Mouse (Mus musculus) liver, embryonic 13.5 days (tissue): ENCODE results near the gene Zbtb45. TPM values are rescaled to one million over a fixed set of nuclear protein-coding genes. Genes with fewer than 3 reads are reported as not detected.

Experiments
- ATAC-seq: fragments of 200-750 bp; cut with Nextera tagmentation; 2 replicates; pipeline ENCODE4 v1.8.0; 2017; ENCODE audit warnings: low read depth, mild to moderate bottlenecking, moderate number of reproducible peaks, moderate library complexity
- DNase-seq: peaks from one replicate; pipeline ENCODE4 v3.0.0; 2022
- H3K27ac ChIP-seq: fragments of 300-500 bp; sonication (generic); 2 replicates; pipeline ENCODE4 v1.5.1; 2015; ENCODE audit warnings: moderate library complexity, mild to moderate bottlenecking, inconsistent platforms
- H3K27me3 ChIP-seq: fragments of 300-500 bp; sonication (generic); 2 replicates; pipeline ENCODE4 v1.6.1; 2015; ENCODE audit warnings: mild to moderate bottlenecking, inconsistent platforms
- H3K36me3 ChIP-seq: fragments of 300-500 bp; sonication (generic); 2 replicates; pipeline ENCODE4 v1.6.1; 2015; ENCODE audit warnings: mild to moderate bottlenecking, inconsistent platforms
- H3K4me1 ChIP-seq: fragments of 300-500 bp; sonication (generic); replicated peaks from 2 replicates; pipeline ENCODE4 v1.6.1; 2015; ENCODE audit warnings: inconsistent platforms
- H3K4me2 ChIP-seq: fragments of 300-500 bp; sonication (generic); 2 replicates; pipeline ENCODE4 v1.6.1; 2015; ENCODE audit warnings: inconsistent platforms, mild to moderate bottlenecking, moderate library complexity
- H3K4me3 ChIP-seq: fragments of 300-500 bp; sonication (generic); replicated peaks from 2 replicates; pipeline ENCODE4 v1.5.1; 2015; ENCODE audit warnings: mild to moderate bottlenecking, inconsistent platforms
- H3K9ac ChIP-seq: fragments of 300-500 bp; sonication (generic); 2 replicates; pipeline ENCODE4 v1.6.1; 2015; ENCODE audit warnings: mild to moderate bottlenecking, inconsistent platforms
- H3K9me3 ChIP-seq: fragments of 300-500 bp; sonication (generic); replicated peaks from 2 replicates; pipeline ENCODE4 v1.6.1; 2016; ENCODE audit warnings: inconsistent platforms
- WGBS: fragments of 180-500 bp; shearing (Covaris S2); methylation state at CpG from one replicate; pipeline ENCODE4 v1.1.7; 2015; ENCODE audit not compliant: insufficient replicate concordance; 5-methylcytosine and 5-hydroxymethylcytosine counted together
- polyA plus RNA-seq: library from polyadenylated mRNA; unstranded; fragments of >200 nt; fragmentation: Nextera tagmentation; extraction: Ambion mirVana; gene quantifications from 2 replicates; pipeline ENCODE4 v1.2.1, GENCODE M21; 2015

Gene Zbtb45
- 14.4 and 17.3 TPM in 2 replicates for polyA plus RNA-seq

DNA sequence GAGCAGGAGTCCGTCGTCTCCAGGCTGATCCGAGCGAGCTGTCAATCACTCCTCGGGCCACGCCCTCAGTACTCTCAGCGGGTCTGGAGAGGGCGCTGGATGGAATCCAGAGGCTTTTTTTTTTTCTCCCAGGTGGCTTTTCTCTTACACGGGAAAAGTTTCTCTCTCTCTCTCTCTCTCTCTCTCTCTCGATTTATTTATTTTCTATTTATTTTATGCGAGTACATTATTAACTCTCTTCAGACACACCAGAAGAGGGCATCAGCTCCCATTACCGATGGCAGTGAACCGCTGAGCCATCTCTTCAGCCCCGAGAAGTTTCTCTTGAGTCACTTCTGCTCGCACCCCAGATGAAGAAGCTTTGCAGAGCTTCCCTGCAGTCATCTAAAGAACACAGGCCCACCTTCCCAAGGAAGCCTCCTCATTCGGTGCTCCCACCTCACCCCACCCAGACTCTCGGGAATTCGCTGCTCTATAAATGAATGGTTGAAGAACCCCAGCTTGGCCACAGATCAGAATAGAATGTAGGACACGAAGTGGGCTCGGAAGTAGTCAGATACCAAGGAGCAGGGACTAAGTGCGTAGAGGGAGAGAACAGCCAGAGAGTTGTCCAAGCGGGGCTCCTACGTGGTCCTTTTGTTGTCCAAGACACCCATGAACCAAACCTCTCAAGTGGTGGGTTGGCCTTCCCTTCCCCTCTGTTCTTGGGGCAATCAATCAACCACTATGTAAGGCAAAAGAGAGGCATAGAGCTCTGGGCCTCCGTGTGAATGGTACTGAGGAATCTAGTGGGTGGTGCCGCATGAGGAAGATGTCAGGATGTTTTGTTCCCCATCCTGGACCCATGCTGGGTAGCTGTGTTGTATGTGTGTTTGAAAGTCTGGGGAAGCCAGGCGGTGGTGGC lies at the start of gene Zbtb45:
Zbtb45 (minus strand) TSS at position 30 of the 904 bp plus-strand sequence.
- DNase-seq: no peak

DNA sequence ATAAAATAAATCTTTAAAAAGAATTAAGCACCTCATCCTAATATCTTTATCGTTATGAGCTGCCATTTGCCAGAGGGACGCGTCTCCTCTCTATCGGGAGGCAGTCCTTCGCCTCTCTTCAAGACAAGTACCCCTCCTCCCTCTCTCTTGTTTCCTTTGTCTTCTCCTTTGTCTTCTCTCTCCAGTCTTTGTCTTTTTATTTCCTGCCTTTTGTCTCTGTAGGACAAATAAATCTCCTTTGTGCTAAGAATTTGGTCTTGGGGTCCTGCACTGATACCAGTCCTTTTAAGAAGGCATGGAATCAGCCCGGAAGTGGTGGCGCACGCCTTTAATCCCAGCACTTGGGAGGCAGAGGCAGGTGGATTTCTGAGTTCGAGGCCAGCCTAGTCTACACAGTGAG lies 49.7 kb upstream of the Zbtb45 start:
- Histone ChIP-seq H3K9me3 (no peaks in the 10 kb centered on the region), H3K27ac (no peak overlapping the region), H3K36me3 (no peaks in the 10 kb centered on the region), H3K4me1 (peaks cover 6% of the 10 kb centered on the region; the same call in 1 of the 2 replicates), H3K9ac (no peak overlapping the region), H3K27me3 (no peaks in the 10 kb centered on the region), H3K4me3 (no peak overlapping the region), H3K4me2 (no peak overlapping the region)
- ATAC-seq (no peak), DNase-seq (no peak)
- whole genome bisulfite sequencing: 82% methylated on average over 9 of the region's 9 CpGs

More for the DNA sequence above, at the start of gene Zbtb45:
- 16% methylated on average over 26 of the region's 26 CpGs for WGBS
- Histone ChIP-seq H3K27me3 (no peaks in the 10 kb centered on the region), H3K4me2 (peak within 1 kb of the TSS; percentile 85), H3K9me3 (no peaks in the 10 kb centered on the region), H3K9ac (peak within 1 kb of the TSS; percentile 83), H3K27ac (peak within 1 kb of the TSS; percentile 91), H3K36me3 (peaks cover 31% of the 10 kb centered on the region), H3K4me3 (peak within 1 kb of the TSS; percentile 69), H3K4me1 (peaks cover 41% of the 10 kb centered on the region)
- peak; percentile 89; the same call in 1 of the 2 replicates for ATAC-seq

DNA sequence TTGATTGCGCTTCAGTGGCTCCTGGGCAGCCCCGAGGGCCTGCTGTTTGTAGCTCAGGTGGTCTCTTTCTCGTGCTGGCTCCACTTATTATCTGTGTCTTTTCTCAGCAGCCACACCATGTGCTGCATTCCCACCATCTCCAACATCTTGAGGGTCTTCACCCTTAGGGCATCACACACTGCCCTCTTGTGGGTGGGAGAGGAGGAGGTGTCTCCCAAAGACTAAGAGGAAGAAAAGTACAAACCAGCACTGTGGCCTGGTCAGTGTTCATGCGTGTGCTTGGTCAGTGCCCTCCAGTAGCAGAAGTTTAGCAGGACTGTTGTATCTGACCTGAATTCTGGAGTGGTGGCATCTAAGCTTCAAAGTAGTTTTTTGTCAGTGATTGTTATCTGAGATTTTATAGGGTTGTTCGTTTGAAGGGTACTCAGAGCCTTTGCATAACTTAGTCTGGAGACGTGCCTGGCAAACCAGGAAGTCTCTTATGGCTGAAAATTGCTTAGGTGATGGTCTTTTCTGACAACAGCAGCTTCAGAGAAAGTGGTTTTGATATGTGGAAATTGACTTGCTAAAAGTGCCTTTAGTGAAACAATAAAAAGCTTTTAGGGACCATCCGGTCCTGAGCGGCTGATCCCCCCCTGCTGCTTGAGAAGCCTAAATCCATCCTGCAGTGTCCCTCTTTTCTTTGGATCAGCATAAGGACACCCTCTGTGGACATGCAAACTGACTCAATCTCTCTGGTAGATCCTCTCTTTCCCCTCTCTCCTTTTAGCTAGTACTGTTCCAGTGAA lies 47.3 kb upstream of the Zbtb45 start:
- Histone ChIP-seq H3K4me3 (no peak overlapping the region), H3K9me3 (no peaks in the 10 kb centered on the region), H3K4me2 (no peak overlapping the region), H3K4me1 (peaks cover 15% of the 10 kb centered on the region), H3K27ac (no peak overlapping the region), H3K9ac (no peak overlapping the region), H3K36me3 (no peaks in the 10 kb centered on the region), H3K27me3 (no peaks in the 10 kb centered on the region)
- no peak for ATAC-seq
- whole genome bisulfite sequencing: 64% methylated on average over 8 of the region's 8 CpGs
- no peak for DNase-seq

DNA sequence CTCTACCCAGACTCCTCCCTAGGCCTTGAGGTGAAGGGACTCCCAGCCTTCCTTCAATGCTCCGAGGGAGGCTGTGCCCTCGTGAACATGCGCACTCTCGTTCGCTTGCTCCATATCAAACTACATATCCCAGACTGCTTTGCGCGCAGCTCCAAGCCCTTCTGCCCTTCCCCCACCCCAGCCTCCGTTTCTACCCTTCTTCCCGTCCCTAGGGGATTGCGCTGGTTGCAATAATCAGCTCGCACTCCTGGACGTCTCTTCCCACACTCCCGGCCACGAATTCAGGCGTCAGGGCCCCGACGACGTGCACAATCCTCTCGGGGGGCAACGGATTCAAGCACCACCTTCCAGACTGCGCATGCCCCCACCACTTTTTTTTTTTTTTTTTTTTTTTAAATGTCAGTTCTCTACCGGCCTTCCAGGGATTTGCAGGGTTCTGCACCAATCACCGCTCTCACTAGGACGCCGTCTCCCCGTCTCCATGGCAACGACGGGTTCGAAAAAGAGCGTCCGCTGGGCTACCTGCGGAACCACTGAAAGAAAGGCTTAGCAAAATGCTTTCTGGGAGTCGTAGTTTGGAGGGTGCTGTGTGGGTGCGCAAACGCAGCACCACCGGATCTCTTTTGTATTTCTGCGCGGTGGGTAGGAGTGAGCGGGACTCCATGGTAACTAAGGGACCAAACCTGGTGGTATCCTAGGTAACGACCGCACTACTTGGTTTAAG lies 44.6 kb upstream of the Zbtb45 start, which contains the start of gene Mzf1:
Mzf1 (minus strand) TSS at position 478 of the 724 bp plus-strand sequence.
- H3K4me2 ChIP-seq: peak within 1 kb of the TSS; percentile 79
- DNase-seq (peak; percentile 82), ATAC-seq (peak; percentile 86)
- peaks cover 15% of the 10 kb centered on the region for H3K4me1 ChIP-seq
- under 1% methylated on average over 41 of the region's 41 CpGs for WGBS
- H3K27ac ChIP-seq: peak within 1 kb of the TSS; percentile 50
- no peaks in the 10 kb centered on the region for H3K27me3 ChIP-seq
- H3K9ac ChIP-seq: peak within 1 kb of the TSS; percentile 69
- no peaks in the 10 kb centered on the region for H3K36me3 ChIP-seq
- H3K4me3 ChIP-seq: peak within 1 kb of the TSS; percentile 67
- H3K9me3 ChIP-seq: no peaks in the 10 kb centered on the region

DNA sequence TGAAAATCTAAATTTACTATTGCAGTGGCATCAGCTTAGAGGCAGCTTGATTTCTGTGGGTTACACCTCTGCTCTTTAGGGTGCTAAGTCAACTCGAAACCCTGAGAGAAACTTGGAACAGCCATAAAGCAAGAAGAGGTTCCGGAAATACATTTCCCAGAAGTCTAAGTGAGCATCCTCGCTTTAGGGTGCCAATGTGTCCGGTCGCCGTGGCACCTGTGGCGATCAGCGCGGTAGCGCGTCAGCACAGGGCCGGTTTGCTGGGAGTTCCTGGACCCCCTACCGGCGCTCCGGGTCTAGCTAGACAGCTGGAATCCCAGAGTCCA lies 44.1 kb upstream of the Zbtb45 start:
- H3K9me3 ChIP-seq: no peaks in the 10 kb centered on the region
- ATAC-seq: no peak
- H3K27me3 ChIP-seq: no peaks in the 10 kb centered on the region
- peaks cover 15% of the 10 kb centered on the region for H3K4me1 ChIP-seq
- H3K36me3 ChIP-seq: no peaks in the 10 kb centered on the region
- peak overlapping the region; percentile 69 for H3K9ac ChIP-seq
- H3K27ac ChIP-seq: peak overlapping the region; percentile 50; the same call in 1 of the 2 replicates
- peak overlapping the region; percentile 67 for H3K4me3 ChIP-seq
- H3K4me2 ChIP-seq: peak overlapping the region; percentile 79
- DNase-seq: no peak
- WGBS: 6% methylated on average over 15 of the region's 15 CpGs

DNA sequence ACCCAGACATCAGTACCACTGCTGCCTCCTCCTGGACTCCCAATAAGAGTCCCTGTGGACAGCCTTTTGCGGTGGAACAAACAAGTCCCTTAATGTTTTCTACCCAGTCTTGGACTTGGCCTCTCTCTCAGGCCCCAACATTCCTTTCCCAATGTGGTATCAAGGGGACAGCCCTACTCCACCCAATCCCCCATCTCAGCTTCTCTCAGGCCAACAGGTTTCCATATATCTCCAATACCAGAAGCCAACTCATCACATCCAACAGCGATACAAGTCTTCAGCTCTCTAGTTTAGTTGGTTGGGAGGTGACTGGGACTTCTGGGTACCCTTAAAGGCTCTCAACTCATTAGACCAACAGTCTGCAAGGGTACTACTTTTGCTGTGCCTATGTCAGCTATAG lies 43.7 kb upstream of the Zbtb45 start:
- Histone ChIP-seq H3K9me3 (no peaks in the 10 kb centered on the region), H3K27ac (no peak overlapping the region), H3K9ac (peak overlapping the region; percentile 69; the same call in 1 of the 2 replicates), H3K36me3 (no peaks in the 10 kb centered on the region), H3K27me3 (no peaks in the 10 kb centered on the region), H3K4me3 (peak overlapping the region; percentile 67), H3K4me2 (peak overlapping the region; percentile 79), H3K4me1 (peaks cover 15% of the 10 kb centered on the region)
- DNase-seq (no peak), ATAC-seq (no peak)
- WGBS: 82% methylated on average over 2 of the region's 2 CpGs

DNA sequence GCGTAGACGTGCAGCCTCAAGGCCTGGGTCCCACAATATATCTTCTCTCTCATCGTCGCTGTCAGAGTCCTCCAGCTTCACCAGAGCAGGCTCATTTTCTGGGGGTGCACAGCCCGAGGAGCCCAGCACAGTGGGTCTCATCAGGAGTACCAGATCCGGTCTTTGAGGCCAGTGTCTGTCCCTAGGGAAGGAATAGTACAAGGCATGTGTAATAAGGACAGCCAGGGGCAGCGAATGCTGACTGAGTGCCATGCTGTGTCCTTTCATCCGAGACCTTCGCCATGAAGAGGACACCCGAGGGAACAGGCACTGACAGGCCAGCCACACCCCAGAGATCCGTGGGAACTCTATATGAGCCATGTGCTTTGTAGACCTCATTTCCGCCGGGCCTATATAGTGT lies 43.2 kb upstream of the Zbtb45 start:
- DNase-seq (no peak), ATAC-seq (no peak)
- WGBS: 72% methylated on average over 13 of the region's 13 CpGs

DNA sequence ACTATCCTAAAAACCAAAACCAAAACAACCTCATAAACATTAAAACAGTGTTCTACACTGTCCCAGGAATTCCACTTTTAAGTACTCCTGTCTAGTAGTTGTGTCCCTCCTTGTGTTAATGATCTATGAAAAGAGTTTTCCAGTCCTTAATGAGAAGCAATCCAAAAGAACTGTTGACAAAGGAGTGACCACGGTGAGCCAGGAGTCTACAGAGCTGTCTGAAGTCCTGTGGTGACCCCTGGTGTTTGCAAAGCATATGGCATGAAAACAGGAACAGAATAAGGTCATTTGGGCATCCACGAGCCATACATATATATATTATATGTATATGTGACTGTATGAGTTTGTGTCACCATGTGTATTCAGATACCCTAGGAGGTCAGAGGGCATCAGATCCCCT lies 36.2 kb upstream of the Zbtb45 start:
- ATAC-seq (peak; percentile 52), DNase-seq (peak; percentile 54)
- no peak overlapping the region for H3K4me3 ChIP-seq
- H3K9ac ChIP-seq: no peak overlapping the region
- peaks cover 48% of the 10 kb centered on the region for H3K27me3 ChIP-seq
- 0 out of 2 replicates have a peak, but pooled peaks cover 6% of the 10 kb centered on the region for H3K9me3 ChIP-seq
- no peak overlapping the region for H3K27ac ChIP-seq
- H3K36me3 ChIP-seq: no peaks in the 10 kb centered on the region
- peaks cover 17% of the 10 kb centered on the region for H3K4me1 ChIP-seq
- no peak overlapping the region for H3K4me2 ChIP-seq
- 4% methylated on average over 2 of the region's 2 CpGs for WGBS

More for the DNA sequence above, 43.2 kb upstream of the Zbtb45 start:
- Histone ChIP-seq H3K4me3 (no peak overlapping the region), H3K9me3 (no peaks in the 10 kb centered on the region), H3K4me2 (no peak overlapping the region), H3K27me3 (no peaks in the 10 kb centered on the region), H3K4me1 (peaks cover 15% of the 10 kb centered on the region), H3K27ac (no peak overlapping the region), H3K36me3 (no peaks in the 10 kb centered on the region), H3K9ac (no peak overlapping the region)

DNA sequence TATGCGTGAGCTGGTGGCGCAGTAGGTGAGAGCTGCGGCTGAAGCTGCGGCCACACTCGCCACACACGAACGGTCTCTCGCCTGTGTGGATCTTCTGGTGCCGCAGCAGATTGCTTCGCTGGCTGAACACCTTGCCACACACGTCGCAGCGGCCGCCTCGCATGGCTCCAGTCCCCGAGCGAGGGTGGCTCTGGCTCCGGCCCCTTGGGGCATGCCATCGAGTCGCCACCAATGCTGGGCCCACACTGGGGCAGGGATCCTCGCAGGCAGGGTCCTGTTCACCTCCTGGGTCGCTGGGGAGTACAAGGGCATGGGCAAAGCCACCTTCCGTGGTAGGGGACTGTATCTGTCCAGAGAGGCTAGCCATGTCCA lies 34.4 kb upstream of the Zbtb45 start:
- Histone ChIP-seq H3K4me3 (peak overlapping the region; percentile 53), H3K27me3 (peaks cover 53% of the 10 kb centered on the region), H3K36me3 (no peaks in the 10 kb centered on the region), H3K9ac (peak overlapping the region; percentile 45), H3K9me3 (0 out of 2 replicates have a peak, but pooled peaks cover 6% of the 10 kb centered on the region), H3K4me1 (peaks cover 30% of the 10 kb centered on the region), H3K4me2 (peak overlapping the region; percentile 70), H3K27ac (no peak overlapping the region)
- DNase-seq (no peak), ATAC-seq (peak; percentile 10; the same call in 1 of the 2 replicates)
- WGBS: 6% methylated on average over 23 of the region's 23 CpGs

DNA sequence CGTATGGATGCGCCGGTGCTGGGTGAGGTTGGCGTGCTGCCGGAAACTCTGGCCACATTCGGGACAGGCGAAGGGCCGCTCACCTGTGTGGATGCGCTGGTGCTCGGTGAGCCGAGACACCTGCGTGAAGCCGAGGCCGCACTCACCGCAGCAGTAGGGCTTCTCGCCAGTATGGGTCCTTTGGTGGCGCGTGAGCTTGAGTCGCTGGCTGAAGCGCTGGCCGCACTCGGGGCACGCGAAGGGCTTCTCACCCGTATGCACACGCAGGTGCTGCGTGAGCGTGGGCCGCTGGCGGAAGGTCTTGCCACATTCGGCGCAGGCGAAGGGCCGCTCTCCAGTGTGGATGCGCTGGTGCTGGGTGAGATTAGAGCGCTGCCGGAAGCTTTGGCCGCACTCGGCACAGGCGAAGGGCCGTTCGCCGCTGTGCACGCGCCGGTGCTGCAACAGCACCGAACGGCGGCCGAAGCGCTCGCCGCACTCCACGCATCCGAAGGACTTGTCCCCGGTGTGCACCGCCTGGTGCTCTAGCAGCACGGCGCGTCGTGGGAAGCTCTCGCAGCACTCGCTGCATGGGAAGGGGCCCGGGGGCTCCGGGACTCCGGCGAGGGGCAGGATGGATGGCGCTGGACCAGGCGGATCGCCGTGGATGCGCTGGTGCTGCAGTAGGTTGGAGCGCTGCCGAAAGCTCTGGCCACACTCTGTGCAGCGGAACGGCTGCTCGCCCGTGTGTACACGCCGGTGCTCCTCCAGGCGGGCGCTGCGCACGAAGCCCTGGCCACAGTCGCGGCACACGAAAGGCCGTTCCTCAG lies 33.8 kb upstream of the Zbtb45 start:
- peak overlapping the region; percentile 45 for H3K9ac ChIP-seq
- no peaks in the 10 kb centered on the region for H3K36me3 ChIP-seq
- no peak for DNase-seq
- H3K9me3 ChIP-seq: 0 out of 2 replicates have a peak, but pooled peaks cover 6% of the 10 kb centered on the region
- H3K27ac ChIP-seq: no peak overlapping the region
- peaks cover 36% of the 10 kb centered on the region for H3K4me1 ChIP-seq
- peak overlapping the region; percentile 70 for H3K4me2 ChIP-seq
- WGBS: 6% methylated on average over 88 of the region's 88 CpGs
- H3K4me3 ChIP-seq: peak overlapping the region; percentile 53
- peaks cover 53% of the 10 kb centered on the region for H3K27me3 ChIP-seq
- no peak for ATAC-seq
